Mouse (Mus musculus) heart, adult 11 months (tissue): ENCODE data around the gene Igfbp1.

Experiments
- DNase-seq: peaks from one replicate; pipeline ENCODE4 v3.0.0; 2022

Igfbp1 gene

DNA sequence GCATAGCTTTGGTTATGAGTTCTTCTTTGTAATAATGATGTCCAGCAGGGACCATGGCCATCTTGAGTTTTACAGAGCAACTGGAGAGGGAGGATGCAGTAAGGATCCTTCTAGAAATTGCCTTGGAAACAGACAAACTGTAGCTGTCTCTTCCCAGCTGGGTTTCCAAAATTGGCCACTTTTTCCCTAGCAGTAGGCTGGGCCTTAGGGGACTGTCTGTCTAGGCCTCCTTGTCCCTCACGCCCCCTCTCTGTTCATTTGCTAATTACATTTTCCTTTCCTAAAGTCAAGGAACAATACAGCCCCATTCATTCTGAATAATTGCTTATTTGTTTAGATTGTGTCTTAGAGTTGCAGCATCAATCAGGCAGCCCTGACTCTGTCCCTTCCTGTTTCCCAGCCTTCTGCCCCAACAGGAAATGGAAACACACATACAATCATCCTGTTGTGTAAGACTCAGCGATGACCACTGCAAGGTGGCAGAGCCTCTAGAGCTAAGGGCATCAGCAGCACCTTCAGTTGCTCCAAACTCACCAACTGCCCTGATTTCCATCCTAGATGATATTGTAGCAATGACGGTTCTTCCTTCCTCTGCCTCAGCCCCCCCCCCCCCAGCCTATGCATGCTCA, 37.5 kb downstream of the Igfbp1 start:
- DNase-seq = peak; percentile 76

DNA sequence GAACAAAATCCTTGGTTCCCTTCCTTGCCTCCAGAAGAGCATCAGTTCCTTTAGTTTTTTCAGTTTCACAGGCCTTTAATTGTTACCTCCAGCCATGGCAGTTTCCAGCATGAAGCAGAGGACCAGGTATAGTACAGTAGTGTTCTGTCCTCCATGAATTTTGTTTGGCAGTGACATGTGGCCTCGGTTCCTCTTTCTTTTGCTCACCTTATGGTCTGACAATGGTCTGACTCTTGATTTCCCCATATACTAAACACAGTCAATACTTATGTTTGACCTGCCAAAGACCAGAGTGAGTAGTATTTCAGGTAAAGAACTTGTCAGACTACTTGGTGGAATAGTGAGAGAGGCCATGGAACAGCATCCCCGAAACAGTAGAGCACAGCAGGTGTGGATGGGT, 39.2 kb downstream of the Igfbp1 start:
- DNase-seq = peak; percentile 63

DNA sequence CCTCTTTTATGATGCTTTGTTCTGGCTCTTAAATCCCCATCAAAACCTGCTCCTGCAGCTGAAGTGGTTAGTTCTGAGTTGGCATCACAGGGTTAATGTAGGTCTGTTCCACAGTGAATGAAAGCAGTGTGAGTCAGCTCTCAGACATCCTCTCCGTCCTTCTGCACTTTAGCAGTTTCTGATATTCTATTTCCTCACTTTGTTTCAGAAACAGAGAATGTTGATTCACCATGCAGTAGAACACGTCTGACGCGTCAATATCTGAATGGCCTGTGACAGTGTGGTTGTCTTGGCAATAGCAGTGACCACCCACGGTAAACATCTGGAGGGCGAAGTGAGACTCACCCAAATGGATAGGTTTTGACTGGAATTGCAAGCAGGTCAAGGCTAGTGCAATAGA, 40.1 kb downstream of the Igfbp1 start:
- DNase-seq = peak; percentile 82

DNA sequence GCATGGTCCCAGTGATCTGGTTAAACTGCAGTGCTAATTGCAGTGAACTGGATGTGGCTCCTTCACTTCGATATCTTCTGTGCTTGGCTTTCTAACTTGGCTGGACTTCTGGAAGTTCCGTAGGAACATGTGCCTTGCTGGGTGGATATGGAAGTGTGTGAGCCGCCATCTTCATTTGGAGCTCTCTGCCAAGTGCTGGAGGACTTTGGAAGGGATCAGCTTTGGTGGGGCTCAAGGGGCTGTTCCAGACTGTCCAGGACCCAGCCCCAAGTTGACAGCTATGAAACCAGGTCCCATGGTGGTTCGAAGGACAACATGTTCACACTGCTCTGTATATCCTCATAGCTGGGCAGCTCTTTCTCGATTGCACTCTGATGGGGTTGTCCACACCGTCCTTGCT, 41.0 kb downstream of the Igfbp1 start:
- DNase-seq = peak; percentile 82

DNA sequence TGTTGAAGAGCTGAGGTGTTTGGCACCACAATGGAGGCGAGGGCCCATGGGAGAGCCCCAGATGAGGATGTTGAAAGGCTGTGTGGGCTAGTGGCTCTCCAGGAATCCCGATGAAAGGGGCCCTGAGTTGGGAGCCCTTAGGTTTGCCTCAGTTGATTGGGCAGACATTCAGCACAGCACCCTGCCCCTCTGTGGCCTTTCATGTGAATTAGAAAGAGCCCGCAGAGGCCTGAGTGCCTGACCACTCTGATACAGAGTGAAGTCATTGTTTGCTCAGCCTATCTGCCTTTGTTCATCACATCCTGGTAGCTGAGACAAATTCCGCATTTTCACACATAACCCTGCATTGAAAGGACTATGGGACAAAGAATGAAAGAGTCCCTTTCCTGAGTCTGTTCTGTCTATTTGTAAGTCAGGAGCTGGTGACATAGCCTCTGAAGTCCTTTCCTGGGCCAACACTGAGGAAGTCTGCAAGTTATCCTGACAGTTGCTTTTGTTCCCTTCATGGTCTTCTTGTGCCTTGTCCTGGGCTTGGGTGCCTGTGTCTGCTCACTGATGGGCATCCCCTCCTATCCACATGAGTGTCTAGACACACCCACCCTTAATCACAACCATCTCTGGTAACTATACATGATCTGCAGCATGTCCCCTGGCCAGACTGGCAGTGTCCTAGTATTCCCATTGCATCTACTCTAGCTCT, 41.6 kb downstream of the Igfbp1 start:
- DNase-seq = peak; percentile 61

DNA sequence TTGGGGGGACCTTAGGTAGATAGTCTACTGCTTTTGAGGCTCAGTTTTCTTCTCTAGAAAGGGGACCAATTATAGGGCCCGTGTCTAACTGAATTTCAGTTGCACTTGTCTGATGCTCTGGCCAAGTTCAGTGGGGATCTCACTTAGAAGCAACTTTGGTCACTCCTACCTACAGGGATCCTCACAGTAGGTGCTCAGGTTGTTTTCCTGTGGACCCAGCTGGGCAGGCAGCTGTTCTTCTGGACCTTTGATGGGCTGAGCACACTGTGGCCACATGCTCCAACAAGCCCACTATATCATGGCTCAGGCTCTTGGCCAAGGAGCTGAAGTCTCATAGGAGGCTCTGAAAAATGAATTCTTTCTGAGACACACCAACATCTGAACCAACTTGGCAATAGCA, 47.2 kb downstream of the Igfbp1 start:
- DNase-seq = peak; percentile 84

DNA sequence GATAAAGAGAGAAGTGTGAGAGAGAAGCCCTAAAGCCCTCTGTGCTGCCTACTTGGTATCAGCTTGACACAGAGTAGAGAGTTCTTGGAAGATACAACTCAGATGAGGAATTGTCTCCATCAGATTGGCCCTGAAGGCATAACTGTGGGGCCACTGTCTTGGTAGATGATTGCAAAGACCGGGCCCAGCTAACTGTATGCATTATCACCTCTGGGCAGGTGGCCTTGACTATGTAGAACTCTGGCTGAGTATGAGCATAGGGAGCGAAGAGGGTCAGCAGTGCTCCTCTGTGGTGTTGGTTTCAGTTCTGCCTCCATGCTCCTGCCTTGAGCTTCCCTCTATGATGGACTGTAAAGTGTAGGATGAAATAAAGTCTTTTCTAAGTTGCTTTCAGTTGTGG, 52.8 kb downstream of the Igfbp1 start:
- peak; percentile 16 for DNase-seq

DNA sequence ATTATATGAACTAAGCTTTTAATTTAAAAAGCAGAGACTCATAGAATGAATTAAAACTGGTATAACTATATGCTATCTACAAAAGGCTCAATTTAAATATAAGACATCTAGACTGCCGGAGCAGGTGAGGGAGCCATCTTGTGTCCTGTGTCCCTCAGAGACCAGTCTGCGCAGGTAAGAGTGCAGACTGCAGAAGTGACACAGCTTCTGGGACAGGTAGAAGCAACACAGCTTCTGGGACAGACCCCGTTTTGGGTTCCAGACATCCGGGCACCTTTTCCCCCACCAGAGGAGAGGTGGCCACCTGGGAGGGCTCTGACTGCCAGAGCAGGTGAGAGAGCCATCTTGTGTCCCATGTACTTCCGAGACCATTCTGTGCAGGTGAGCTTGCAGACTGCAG, 53.3 kb downstream of the Igfbp1 start:
- DNase-seq = peak; percentile 62
